Mouse (Mus musculus) erythroblast, embryonic 14.5 days (primary cell): ENCODE measurements around the gene Notum.

ENCODE experiments used
- GATA1 ChIP-seq: IDR thresholded peaks from 2 replicates; pipeline ENCODE4 v1.6.1; 2012; ENCODE audit warnings: low read length, inconsistent platforms, mixed read lengths
- TAL1 ChIP-seq: IDR thresholded peaks from 3 replicates; pipeline ENCODE4 v1.6.1; 2012; ENCODE audit warnings: low read length, inconsistent platforms, mixed read lengths

GRCm38 (mm10) chr11:120665406-120665805, 4.4 kb upstream of the Notum start:
- no peak for TF ChIP-seq GATA1
- no peak for TF ChIP-seq TAL1
